Mouse (Mus musculus) left cerebral cortex, adult 9 months (tissue): ENCODE results near the gene Atp1a1.

Experiments
- DNase-seq, 2 experiments: peaks; one replicate each; pipeline ENCODE4 v3.0.0; 2022; ENCODE audit warnings: low spot score in 2 of 2

The Atp1a1 gene

GRCm38 (mm10) chr3:101604550-101605223 is at the start of gene Atp1a1:
Atp1a1 (minus strand) TSS chr3:101604684.
- peak; percentile 96 to 99 for DNase-seq

- peak; percentile 50 to 73 for DNase-seq
These were observed 49.0 kb upstream of the Atp1a1 start for GRCm38 (mm10) chr3:101653446-101653845.

GRCm38 (mm10) chr3:101652967-101653366 is 48.5 kb upstream of the Atp1a1 start:
- DNase-seq, result no peak

DNA sequence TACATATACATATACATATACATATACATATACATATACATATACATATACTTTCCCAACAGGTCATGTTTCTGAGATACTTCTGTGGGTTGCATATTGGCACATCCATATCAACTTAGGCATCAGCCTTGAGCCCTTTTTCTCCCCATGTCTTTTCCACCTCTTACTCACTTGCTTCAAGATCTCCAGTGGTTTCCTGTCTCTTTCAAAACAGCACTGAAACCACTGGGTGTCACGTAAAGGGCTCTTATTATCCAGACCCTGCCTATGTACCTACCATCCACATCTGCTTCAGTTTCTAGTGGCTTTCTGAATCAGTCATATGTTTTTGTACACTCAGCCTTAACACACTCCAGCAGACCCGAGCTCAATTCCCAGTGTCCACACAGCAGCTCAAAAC is 45.8 kb upstream of the Atp1a1 start:
- no peak for DNase-seq

GRCm38 (mm10) chr3:101649271-101649670 is 44.8 kb upstream of the Atp1a1 start:
- no peak for DNase-seq

GRCm38 (mm10) chr3:101648096-101648793 is 43.8 kb upstream of the Atp1a1 start:
- no peak for DNase-seq

- no peak for DNase-seq
These were observed 42.3 kb upstream of the Atp1a1 start for GRCm38 (mm10) chr3:101646806-101647205.

GRCm38 (mm10) chr3:101645569-101646106 is 41.2 kb upstream of the Atp1a1 start:
- DNase-seq, result no peak

DNA sequence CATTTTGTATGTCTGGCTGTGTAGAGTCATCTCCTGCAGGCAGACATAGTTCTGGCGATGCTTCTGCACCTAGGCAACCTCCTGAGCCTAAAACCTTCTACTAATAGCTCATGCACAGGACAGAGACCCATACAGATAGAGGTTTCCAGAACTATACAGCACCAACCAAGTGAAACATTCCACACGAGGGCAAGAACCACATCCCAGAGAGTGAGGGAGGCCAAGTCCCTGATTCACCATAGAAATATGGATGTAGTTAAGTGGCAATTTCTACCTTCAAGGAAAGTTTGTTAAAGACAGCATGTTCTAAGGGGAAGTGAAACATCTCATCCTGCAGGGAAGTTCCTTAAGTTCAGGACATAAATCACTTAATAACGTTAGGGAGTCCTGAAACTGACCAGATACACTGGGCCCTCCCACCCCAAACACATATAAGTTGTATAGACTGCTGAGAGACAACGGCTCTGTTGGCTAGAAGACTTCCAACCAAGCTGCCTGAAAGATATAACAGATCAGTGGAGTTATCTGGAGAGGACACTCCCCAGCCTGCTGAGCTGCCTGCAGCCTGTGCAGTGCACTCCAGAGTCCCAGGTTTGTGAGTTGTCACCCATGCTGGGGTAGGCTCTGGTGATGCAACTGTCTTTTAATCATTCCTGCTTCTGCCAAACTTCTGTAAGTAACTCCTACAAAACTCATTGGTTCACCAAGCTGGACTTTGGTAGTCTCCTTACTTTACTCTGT is 39.7 kb upstream of the Atp1a1 start:
- no peak for DNase-seq

- no peak for DNase-seq
These were observed 38.8 kb upstream of the Atp1a1 start for GRCm38 (mm10) chr3:101643264-101643663.

- no peak for DNase-seq
These were observed 33.7 kb upstream of the Atp1a1 start for GRCm38 (mm10) chr3:101638223-101638622.

DNA sequence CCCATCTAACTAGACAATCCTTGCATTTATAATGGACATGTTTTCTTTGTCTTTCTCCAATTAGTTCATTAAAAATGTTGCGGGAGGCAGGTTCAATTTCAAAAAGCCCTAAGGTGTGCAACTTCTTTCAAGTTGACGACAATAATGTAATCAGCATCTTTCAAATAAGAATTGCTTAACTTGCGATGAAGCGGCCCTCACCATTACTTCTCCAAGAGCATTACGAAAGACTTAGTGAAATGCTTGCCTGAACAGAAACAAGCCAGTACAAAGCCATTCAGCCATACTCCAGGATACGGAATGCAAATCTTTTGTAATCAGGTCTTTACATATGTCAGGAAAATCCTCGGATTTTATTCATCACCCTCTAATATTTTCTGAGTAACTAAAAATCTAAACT is 32.0 kb upstream of the Atp1a1 start:
- DNase-seq, result no peak

GRCm38 (mm10) chr3:101636086-101636485 is 31.6 kb upstream of the Atp1a1 start:
- no peak for DNase-seq

DNA sequence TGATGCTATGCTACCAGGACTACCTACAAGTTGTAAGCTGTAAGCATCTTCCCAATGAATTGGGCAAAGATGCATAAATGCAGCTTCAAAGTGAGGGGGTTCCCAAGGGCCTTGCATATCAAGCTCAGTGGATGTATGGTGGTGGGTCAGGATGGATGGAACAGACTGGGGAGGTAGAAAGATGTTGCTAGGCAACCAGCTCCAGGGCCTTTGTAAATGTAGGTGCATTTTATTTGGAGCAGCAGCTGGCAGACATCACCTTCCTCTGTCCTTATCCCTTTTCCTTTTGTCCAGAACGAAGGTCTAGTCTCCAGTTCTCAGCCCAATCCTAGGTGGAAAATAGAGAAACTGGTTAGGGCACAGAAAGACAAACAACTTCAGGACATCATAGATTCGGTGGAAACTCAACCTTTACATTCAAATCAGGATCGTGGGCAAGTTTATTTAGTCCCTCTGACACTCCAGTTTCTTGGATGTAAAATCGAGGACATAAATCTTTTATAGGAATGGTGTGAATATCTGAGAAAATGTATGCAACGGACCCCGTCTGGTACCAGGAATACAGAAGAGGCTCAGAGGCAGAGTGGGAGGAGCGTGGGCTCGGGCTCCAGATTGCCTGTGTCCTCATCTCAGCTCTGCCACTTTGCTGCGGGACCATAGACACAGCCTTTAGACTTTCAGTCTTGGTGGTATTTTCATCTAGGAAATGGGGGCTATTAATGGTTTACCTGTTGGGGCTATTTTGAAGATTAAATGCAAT is 29.8 kb upstream of the Atp1a1 start:
- peak; percentile 18 to 69 for DNase-seq

- DNase-seq, result peak in 1 of 2 experiments; percentile 43
These were observed 23.8 kb upstream of the Atp1a1 start for GRCm38 (mm10) chr3:101628255-101628654.

DNA sequence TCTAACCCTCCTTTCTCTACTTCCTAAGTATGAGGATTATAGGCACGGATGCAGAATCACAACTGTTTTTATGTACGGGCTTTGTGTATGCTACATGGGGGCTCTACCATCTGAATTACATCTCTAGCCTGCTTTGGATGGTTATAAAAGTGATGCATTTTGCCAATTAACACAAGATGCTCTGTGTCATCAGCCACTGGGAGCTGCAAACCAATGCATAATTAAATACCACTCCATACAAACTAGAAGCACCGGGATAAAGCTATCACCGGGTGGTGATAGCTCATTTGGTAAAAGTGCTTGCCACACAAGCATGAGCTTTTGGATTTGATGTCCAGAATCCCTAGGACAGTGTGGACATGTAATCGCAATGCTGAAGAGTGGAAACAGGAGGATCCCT is 19.8 kb upstream of the Atp1a1 start:
- DNase-seq, result no peak

DNA sequence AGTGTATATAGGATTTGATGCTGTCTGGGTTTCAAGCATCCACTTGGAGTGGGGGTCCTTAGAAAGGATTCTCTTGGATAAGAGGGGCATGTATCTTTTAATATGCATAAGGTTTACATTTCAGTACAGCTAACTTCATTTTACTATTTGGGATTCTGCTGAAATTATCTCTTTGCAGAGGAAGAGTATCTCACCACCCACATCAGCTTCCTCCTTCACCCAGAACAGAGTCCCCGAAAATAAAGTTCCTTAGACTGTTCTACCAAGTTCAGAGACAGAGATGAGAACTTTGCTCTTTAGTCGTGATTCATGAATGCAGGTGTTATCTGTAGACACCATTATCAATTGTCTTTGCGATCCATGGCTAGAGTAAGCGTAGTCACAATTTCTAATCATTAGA is 14.5 kb upstream of the Atp1a1 start:
- no peak for DNase-seq

DNA sequence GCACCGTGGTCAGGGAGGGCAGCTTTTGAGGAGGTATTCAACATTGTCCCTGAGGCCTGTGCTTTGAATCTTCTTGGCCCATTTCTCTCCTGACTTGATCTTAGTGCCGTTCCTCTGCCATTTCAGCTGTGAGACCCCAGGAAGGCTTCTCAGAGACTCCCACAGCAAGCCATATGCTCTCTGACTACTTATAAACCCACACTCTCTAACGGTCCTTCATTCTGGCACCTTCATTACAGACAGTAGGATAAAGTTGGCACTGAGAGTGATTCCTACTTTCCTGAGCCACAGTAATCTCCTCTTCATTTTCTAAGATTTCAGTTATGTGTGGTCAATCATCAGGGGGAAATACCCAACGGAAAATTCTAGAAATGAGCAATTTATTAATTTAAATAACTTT is 14.0 kb upstream of the Atp1a1 start:
- DNase-seq, result no peak

- DNase-seq, result no peak
These were observed 13.0 kb upstream of the Atp1a1 start for GRCm38 (mm10) chr3:101617451-101617850.

GRCm38 (mm10) chr3:101617007-101617406 is 12.5 kb upstream of the Atp1a1 start:
- DNase-seq, result no peak

DNA sequence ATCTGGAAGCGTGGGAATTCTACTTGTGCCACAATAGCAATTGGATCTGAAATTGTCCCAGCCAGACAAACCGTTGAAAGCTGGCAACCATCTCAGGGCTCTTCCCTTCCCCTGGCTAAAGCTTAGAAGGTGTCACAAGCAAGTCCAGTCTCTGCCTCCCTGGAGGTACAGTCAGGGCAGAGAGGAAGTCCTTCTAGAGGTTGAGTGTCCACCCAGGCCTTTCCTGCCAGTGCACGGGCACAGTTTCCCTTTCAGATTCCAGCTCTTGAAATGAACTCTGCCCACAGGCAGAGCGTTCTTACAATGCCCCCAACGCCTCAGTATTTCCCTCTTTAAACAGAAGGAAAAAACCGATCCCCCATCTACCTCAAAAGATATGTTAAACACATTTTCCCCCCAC is 11.4 kb upstream of the Atp1a1 start:
- DNase-seq, result no peak
